ENCODE assay signal across 19 mouse cellular contexts in genomic region chr9:8451471-8451870, GRCm38 (mm10).
DNase-seq lines count a peak whose midpoint lies in the region; ATAC-seq and TF ChIP-seq lines count a peak whose summit lies in the region.
"Had no signal": no experiment of that assay in that cellular context is flagged by ENCODE, and none has a peak within 500 bp of the region (broad histone marks: within the 10 kb centered on the region; RNA-seq: fewer than 3 reads in every experiment).

No protein-coding gene starts in this region.

- no peak for TF ChIP-seq CTCF in lung, embryonic 14.5 days (IDR thresholded peaks at IDR 0.05; ENCODE audit: low read depth)
- no peak for TF ChIP-seq CTCF in lung, postnatal 0 days (IDR thresholded peaks at IDR 0.05)

- H3K36me3 ChIP-seq in lung, embryonic 14.5 days (ENCODE audit: insufficient read depth): no peaks in the 10 kb centered on the region
- H3K36me3 ChIP-seq in lung, postnatal 0 days (ENCODE audit: insufficient read depth, low read length): no peaks in the 10 kb centered on the region
- H3K36me3 ChIP-seq: embryonic facial prominence, embryonic 13.5 days; embryonic facial prominence, embryonic 15.5 days; forebrain, embryonic 10.5 days; forebrain, embryonic 12.5 days had no signal

- H3K9ac ChIP-seq in lung, embryonic 14.5 days: no peak overlapping the region
- H3K9ac ChIP-seq in lung, postnatal 0 days (replicated peaks; ENCODE audit: low read depth): no peak overlapping the region
- H3K9ac ChIP-seq: embryonic facial prominence, embryonic 13.5 days; embryonic facial prominence, embryonic 15.5 days; forebrain, embryonic 12.5 days had no signal

- peak; percentile 14 to 26 for DNase-seq in cerebellum, postnatal 14 days
- no peak for DNase-seq in cerebellum, adult 11 months
- DNase-seq in lung, embryonic 14.5 days: peak; percentile 10
- DNase-seq in lung, postnatal 0 days (ENCODE audit: low spot score): no peak
- DNase-seq: adrenal gland, adult 2 months; adrenal gland, postnatal 10 days; adrenal gland, postnatal 25 days; cerebellum, adult 11-12 months; cerebellum, adult 2 months; cerebellum, adult 9-11 months; cerebellum, postnatal 36 days; embryo, embryonic 11 days had no signal

- ATAC-seq in lung, embryonic 14.5 days (ENCODE audit: insufficient read depth): no peak
- ATAC-seq in lung, postnatal 0 days: no peak
- ATAC-seq: forebrain, embryonic 14.5 days; forebrain, embryonic 16.5 days had no signal

- H3K9me3 ChIP-seq in lung, embryonic 14.5 days (ENCODE audit: low read depth, low read length): no peaks in the 10 kb centered on the region
- H3K9me3 ChIP-seq in lung, postnatal 0 days (ENCODE audit: low read length): no peaks in the 10 kb centered on the region
- H3K9me3 ChIP-seq: embryonic facial prominence, embryonic 13.5 days; embryonic facial prominence, embryonic 15.5 days; forebrain, embryonic 10.5 days; forebrain, embryonic 12.5 days had no signal

- H3K4me2 ChIP-seq in lung, embryonic 14.5 days: no peak overlapping the region
- no peak overlapping the region for H3K4me2 ChIP-seq in lung, postnatal 0 days (replicated peaks; ENCODE audit: low read depth, low read length)
- H3K4me2 ChIP-seq: embryonic facial prominence, embryonic 13.5 days; embryonic facial prominence, embryonic 15.5 days; forebrain, embryonic 12.5 days had no signal

- no peaks in the 10 kb centered on the region for H3K4me1 ChIP-seq in lung, embryonic 14.5 days (ENCODE audit: insufficient read depth)
- H3K4me1 ChIP-seq in lung, postnatal 0 days (ENCODE audit: insufficient read depth, low read depth, low read length): no peaks in the 10 kb centered on the region
- H3K4me1 ChIP-seq: embryonic facial prominence, embryonic 13.5 days; embryonic facial prominence, embryonic 15.5 days; forebrain, embryonic 10.5 days; forebrain, embryonic 12.5 days had no signal

- H3K27ac ChIP-seq in lung, embryonic 14.5 days (ENCODE audit: low read depth): no peak overlapping the region
- no peak overlapping the region for H3K27ac ChIP-seq in lung, postnatal 0 days (ENCODE audit: low read length)
- H3K27ac ChIP-seq: embryonic facial prominence, embryonic 13.5 days; embryonic facial prominence, embryonic 15.5 days; forebrain, embryonic 10.5 days; forebrain, embryonic 12.5 days had no signal

- no peak for TF ChIP-seq EP300 in lung, postnatal 0 days (IDR thresholded peaks at IDR 0.05)

- H3K27me3 ChIP-seq in lung, embryonic 14.5 days (ENCODE audit: insufficient read depth, low read length): no peaks in the 10 kb centered on the region
- no peaks in the 10 kb centered on the region for H3K27me3 ChIP-seq in lung, postnatal 0 days (replicated peaks; ENCODE audit: insufficient read depth, low read length)
- H3K27me3 ChIP-seq: embryonic facial prominence, embryonic 13.5 days; embryonic facial prominence, embryonic 15.5 days; forebrain, embryonic 12.5 days had no signal

- no peak overlapping the region for H3K4me3 ChIP-seq in lung, embryonic 14.5 days (ENCODE audit: low read depth, low read length)
- no peak overlapping the region for H3K4me3 ChIP-seq in lung, postnatal 0 days (ENCODE audit: low read depth, low read length)
- H3K4me3 ChIP-seq: embryonic facial prominence, embryonic 13.5 days; embryonic facial prominence, embryonic 15.5 days; erythroblast, embryonic 14.5 days; forebrain, embryonic 10.5 days; forebrain, embryonic 12.5 days had no signal

Comparison
In these comparisons a context has a peak if more than half of its experiments do, and no peak if none do; other contexts are left out.
1. DNase-seq: peak in cerebellum, postnatal 14 days (2 of 2) and lung, embryonic 14.5 days (single experiment); none in cerebellum, adult 11 months (single experiment) and lung, postnatal 0 days (single experiment).